In genomic region chr5:139190958-139191357, GRCm38 (mm10) we compare ENCODE assay signal across 19 mouse cellular contexts. TPM values are rescaled to one million over a fixed set of nuclear protein-coding genes. Genes with fewer than 3 reads are reported as not detected.
A peak's percentile ranks its signal among the peaks of the same experiment; 100 is the strongest.
DNase-seq lines count a peak whose midpoint lies in the region; ATAC-seq lines count a peak whose summit lies in the region.
"Had no signal": no experiment of that assay in that cellular context is flagged by ENCODE, and none has a peak within 500 bp of the region (broad histone marks: within the 10 kb centered on the region; RNA-seq: fewer than 3 reads in every experiment).

No protein-coding gene starts in this region.

- H3K9ac ChIP-seq in hindbrain, embryonic 16.5 days (ENCODE audit: low read depth, low read length) = no peak overlapping the region
- H3K9ac ChIP-seq: embryonic facial prominence, embryonic 12.5 days; forebrain, embryonic 15.5 days; heart, embryonic 15.5 days; hindbrain, embryonic 14.5 days had no signal

- no peak for ATAC-seq in hindbrain, embryonic 16.5 days
- ATAC-seq: forebrain, embryonic 15.5 days had no signal

- H3K27ac ChIP-seq in hindbrain, embryonic 16.5 days (ENCODE audit: low read depth, low read length) = no peak overlapping the region
- H3K27ac ChIP-seq: embryonic facial prominence, embryonic 12.5 days; forebrain, embryonic 15.5 days; heart, adult 2 months; heart, embryonic 15.5 days; hindbrain, embryonic 14.5 days had no signal

- no peaks in the 10 kb centered on the region for H3K4me1 ChIP-seq in hindbrain, embryonic 16.5 days (ENCODE audit: control insufficient read depth, insufficient read depth, low read depth, low read length)
- H3K4me1 ChIP-seq: embryonic facial prominence, embryonic 12.5 days; forebrain, embryonic 15.5 days; heart, embryonic 15.5 days had no signal

- H3K36me3 ChIP-seq in hindbrain, embryonic 16.5 days (ENCODE audit: control insufficient read depth, insufficient read depth, low read length) = no peaks in the 10 kb centered on the region; the same call in 1 of the 2 replicates

- peak; percentile 51 to 59 for DNase-seq in frontal cortex, adult 2 months (ENCODE audit: extremely low spot score in 1 of 2, low spot score in 1 of 2)
- DNase-seq in frontal cortex, postnatal 10 days (ENCODE audit: low spot score in 2 of 2) = no peak
- DNase-seq in layer of hippocampus, adult 9-11 months = peak; percentile 47
- no peak for DNase-seq in layer of hippocampus, adult 9-10 months (ENCODE audit: low spot score)
- peak; percentile 71 for DNase-seq in right cerebral cortex, adult 18-20 months
- DNase-seq in right cerebral cortex, postnatal 4 days = no peak
- DNase-seq: adrenal gland, postnatal 10 days; cerebellum, adult 11-12 months; cerebellum, adult 9-10 months; cerebellum, postnatal 25 days; gastrocnemius, postnatal 14 days; heart, adult 2 months; heart, postnatal 14 days had no signal

- no peaks in the 10 kb centered on the region for H3K27me3 ChIP-seq in hindbrain, embryonic 16.5 days (replicated peaks; ENCODE audit: control insufficient read depth, insufficient read depth, low read length)
- H3K27me3 ChIP-seq: embryonic facial prominence, embryonic 12.5 days; forebrain, embryonic 15.5 days; heart, embryonic 15.5 days had no signal

- H3K4me2 ChIP-seq in hindbrain, embryonic 16.5 days (ENCODE audit: low read length) = no peak overlapping the region
- H3K4me2 ChIP-seq: embryonic facial prominence, embryonic 12.5 days; forebrain, embryonic 15.5 days; heart, embryonic 11.5 days; heart, embryonic 15.5 days; hindbrain, embryonic 14.5 days had no signal

- H3K9me3 ChIP-seq in hindbrain, embryonic 16.5 days (ENCODE audit: control insufficient read depth, low read length) = no peaks in the 10 kb centered on the region
- H3K9me3 ChIP-seq: embryonic facial prominence, embryonic 12.5 days; forebrain, embryonic 15.5 days; heart, embryonic 15.5 days had no signal

- no peak overlapping the region for H3K4me3 ChIP-seq in hindbrain, embryonic 16.5 days (ENCODE audit: low read length)
- H3K4me3 ChIP-seq: embryonic facial prominence, embryonic 12.5 days; forebrain, embryonic 15.5 days; heart, adult 2 months; heart, embryonic 15.5 days had no signal

- 76% methylated on average over 5 of the region's 5 CpGs for WGBS in hindbrain, embryonic 16.5 days

RNA-seq across cellular contexts. Expression of gene Sun1, which starts 9.5 kb away (rescaled TPM):
- polyA plus RNA-seq in frontal cortex, adult 2 months (2012; rRNA removed) = 102 and 115 TPM in 2 replicates
- 40.9 and 44.7 TPM in 2 replicates for polyA plus RNA-seq in hindbrain, embryonic 16.5 days (2015; fragmentation: Nextera tagmentation; extraction: Ambion mirVana)

RNA-seq across cellular contexts. Expression of gene Dnaaf5, which starts 40.9 kb away (rescaled TPM):
- polyA plus RNA-seq in frontal cortex, adult 2 months (2012; rRNA removed) = 7.0 and 7.2 TPM in 2 replicates
- 2.6 and 5.1 TPM in 2 replicates for polyA plus RNA-seq in hindbrain, embryonic 16.5 days (2015; fragmentation: Nextera tagmentation; extraction: Ambion mirVana)

RNA-seq across cellular contexts. Expression of gene Prkar1b, which starts 41.2 kb away (rescaled TPM):
- polyA plus RNA-seq in frontal cortex, adult 2 months (2012; rRNA removed) = 752 and 764 TPM in 2 replicates
- polyA plus RNA-seq in hindbrain, embryonic 16.5 days (2015; fragmentation: Nextera tagmentation; extraction: Ambion mirVana) = 332 and 333 TPM in 2 replicates

Comparison
In these comparisons a context has a peak if more than half of its experiments do, and no peak if none do; other contexts are left out.
1. DNase-seq: peak in frontal cortex, adult 2 months (2 of 2), layer of hippocampus, adult 9-11 months (single experiment) and right cerebral cortex, adult 18-20 months (single experiment); none in frontal cortex, postnatal 10 days (0 of 2), layer of hippocampus, adult 9-10 months (single experiment) and right cerebral cortex, postnatal 4 days (single experiment).